Mouse (Mus musculus): ENCODE data around the gene Timm22.

GRCm38 (mm10) chr11:76372534-76372933 lies 34.2 kb upstream of the Timm22 start:
- no peak for TF ChIP-seq MAFK (IDR thresholded peaks at IDR 0.05; ENCODE audit: insufficient read depth, low read depth, low read length)
- no peak for TF ChIP-seq HCFC1 (IDR thresholded peaks at IDR 0.05; ENCODE audit: borderline replicate concordance, insufficient read depth, low read length)
- no peak for TF ChIP-seq CHD2 (IDR thresholded peaks at IDR 0.05; ENCODE audit: low read depth, low read length)
- TF ChIP-seq ZC3H11A (IDR thresholded peaks at IDR 0.05; ENCODE audit: borderline replicate concordance, low read depth, low read length), result no peak
- TF ChIP-seq ZNF384 (IDR thresholded peaks at IDR 0.05; ENCODE audit: low read depth, low read length), result no peak
